Mouse (Mus musculus) hindbrain, embryonic 14.5 days (tissue): ENCODE measurements at regions not wholly inside any gene's neighbourhood (a gene's known extent, or its start where the extent isn't known, plus 50 kb on each side); places are given as distances from the start of the nearest gene placed in this dataset.

ENCODE experiments used
- ATAC-seq: fragments of 200-750 bp; cut with Nextera tagmentation; 2 replicates; pipeline ENCODE4 v1.8.0; 2017; ENCODE audit warnings: moderate number of reproducible peaks, mild to moderate bottlenecking, moderate TSS enrichment, moderate library complexity; ENCODE audit not compliant: low FRiP score
- DNase-seq: peaks from one replicate; pipeline ENCODE4 v3.0.0-alpha.2; 2015; ENCODE audit warnings: low spot score
- H3K27ac ChIP-seq: fragments of 300-500 bp; sonication (generic); 2 replicates; pipeline ENCODE4 v1.5.1; 2014; ENCODE audit warnings: mild to moderate bottlenecking, moderate library complexity
- H3K27me3 ChIP-seq: fragments of 300-500 bp; sonication (generic); 2 replicates; pipeline ENCODE4 v1.6.1; 2014; ENCODE audit warnings: mild to moderate bottlenecking, low read length, mixed read lengths; ENCODE audit not compliant: control insufficient read depth, insufficient read depth
- H3K36me3 ChIP-seq: fragments of 300-500 bp; sonication (generic); replicated peaks from 2 replicates; pipeline ENCODE4 v1.6.1; 2014; ENCODE audit not compliant: control insufficient read depth, insufficient read depth
- H3K4me1 ChIP-seq: fragments of 300-500 bp; sonication (generic); replicated peaks from 2 replicates; pipeline ENCODE4 v1.6.1; 2014; ENCODE audit warnings: antibody characterized with exemption, low read length, mixed read lengths; ENCODE audit not compliant: control insufficient read depth, insufficient read depth
- H3K4me2 ChIP-seq: fragments of 300-500 bp; sonication (generic); replicated peaks from 2 replicates; pipeline ENCODE4 v1.6.1; 2014; ENCODE audit warnings: mild to moderate bottlenecking, moderate library complexity
- H3K4me3 ChIP-seq: fragments of 300-500 bp; sonication (generic); replicated peaks from 2 replicates; pipeline ENCODE4 v1.5.1; 2014; ENCODE audit warnings: mild to moderate bottlenecking, low read length
- H3K9ac ChIP-seq: fragments of 300-500 bp; sonication (generic); 2 replicates; pipeline ENCODE4 v1.6.1; 2014
- H3K9me3 ChIP-seq: fragments of 300-500 bp; sonication (generic); 2 replicates; pipeline ENCODE4 v1.6.1; 2016; ENCODE audit warnings: low read length; ENCODE audit not compliant: control insufficient read depth
- WGBS: fragments of 180-500 bp; shearing (Covaris S2); extraction: QIAGEN DNeasy Blood & Tissue Kit; methylation state at CpG from one replicate; pipeline ENCODE4 v1.1.7; 2014; 5-methylcytosine and 5-hydroxymethylcytosine counted together

GRCm38 (mm10) chr9:120732650-120733293 lies 161.5 kb downstream of the Rpl14 start:
- no peaks in the 10 kb centered on the region for H3K36me3 ChIP-seq
- H3K9me3 ChIP-seq = peaks cover 5% of the 10 kb centered on the region; the same call in 1 of the 2 replicates
- H3K27me3 ChIP-seq = no peaks in the 10 kb centered on the region
- H3K4me2 ChIP-seq = no peak overlapping the region
- 29% methylated on average over 14 of the region's 14 CpGs for WGBS
- DNase-seq (no peak), ATAC-seq (no peak)
- no peak overlapping the region for H3K4me3 ChIP-seq
- H3K9ac ChIP-seq = no peak overlapping the region
- peaks cover 29% of the 10 kb centered on the region; the same call in 1 of the 2 replicates for H3K4me1 ChIP-seq
- H3K27ac ChIP-seq = no peak overlapping the region

- Histone ChIP-seq H3K27ac (no peak overlapping the region), H3K4me3 (no peak overlapping the region), H3K9ac (no peak overlapping the region), H3K9me3 (peaks cover 5% of the 10 kb centered on the region; the same call in 1 of the 2 replicates), H3K36me3 (no peaks in the 10 kb centered on the region), H3K4me1 (peaks cover 33% of the 10 kb centered on the region; the same call in 1 of the 2 replicates), H3K4me2 (no peak overlapping the region), H3K27me3 (no peaks in the 10 kb centered on the region)
- DNase-seq = peak; percentile 34
- 37% methylated on average over 11 of the region's 11 CpGs for WGBS
- ATAC-seq = no peak
Measured at GRCm38 (mm10) chr9:120733681-120734465, 162.6 kb downstream of the Rpl14 start.

GRCm38 (mm10) chr9:120735217-120735616 lies 164.0 kb downstream of the Rpl14 start:
- WGBS = 67% methylated on average over 7 of the region's 7 CpGs
- ATAC-seq = no peak
- no peak overlapping the region for H3K27ac ChIP-seq

GRCm38 (mm10) chr9:120737956-120738355 lies 166.7 kb downstream of the Rpl14 start:
- Histone ChIP-seq H3K36me3 (no peaks in the 10 kb centered on the region), H3K4me2 (no peak overlapping the region), H3K27ac (no peak overlapping the region), H3K4me1 (peaks cover 40% of the 10 kb centered on the region), H3K4me3 (no peak overlapping the region), H3K9me3 (no peaks in the 10 kb centered on the region), H3K9ac (no peak overlapping the region), H3K27me3 (no peaks in the 10 kb centered on the region)
- DNase-seq (no peak), ATAC-seq (no peak)
- WGBS = 52% methylated on average over 1 of the region's 1 CpGs

More at GRCm38 (mm10) chr9:120735217-120735616, 164.0 kb downstream of the Rpl14 start:
- Histone ChIP-seq H3K9me3 (no peaks in the 10 kb centered on the region), H3K9ac (no peak overlapping the region), H3K36me3 (no peaks in the 10 kb centered on the region), H3K4me3 (no peak overlapping the region), H3K4me1 (peaks cover 42% of the 10 kb centered on the region), H3K4me2 (no peak overlapping the region), H3K27me3 (no peaks in the 10 kb centered on the region)
- no peak for DNase-seq

GRCm38 (mm10) chr9:120739199-120739952 lies 168.1 kb downstream of the Rpl14 start:
- H3K9me3 ChIP-seq = no peaks in the 10 kb centered on the region
- H3K4me3 ChIP-seq = no peak overlapping the region
- H3K4me2 ChIP-seq = no peak overlapping the region
- H3K4me1 ChIP-seq = peaks cover 27% of the 10 kb centered on the region
- H3K27ac ChIP-seq = peak overlapping the region; percentile 77
- no peaks in the 10 kb centered on the region for H3K27me3 ChIP-seq
- H3K36me3 ChIP-seq = no peaks in the 10 kb centered on the region
- H3K9ac ChIP-seq = no peak overlapping the region
- ATAC-seq (peak; percentile 70; the same call in 1 of the 2 replicates), DNase-seq (peak; percentile 45)
- 47% methylated on average over 14 of the region's 14 CpGs for WGBS

GRCm38 (mm10) chr9:120739953-120740524 lies 168.8 kb downstream of the Rpl14 start:
- no peaks in the 10 kb centered on the region for H3K9me3 ChIP-seq
- WGBS = 48% methylated on average over 6 of the region's 6 CpGs
- no peak overlapping the region for H3K4me2 ChIP-seq
- DNase-seq = no peak
- H3K27me3 ChIP-seq = no peaks in the 10 kb centered on the region
- ATAC-seq = no peak; the same call in 1 of the 2 replicates
- H3K4me1 ChIP-seq = peaks cover 21% of the 10 kb centered on the region
- no peak overlapping the region for H3K4me3 ChIP-seq
- H3K36me3 ChIP-seq = no peaks in the 10 kb centered on the region
- peak overlapping the region; percentile 77 for H3K27ac ChIP-seq
- no peak overlapping the region for H3K9ac ChIP-seq

GRCm38 (mm10) chr9:120741521-120741920 lies 170.3 kb downstream of the Rpl14 start:
- Histone ChIP-seq H3K36me3 (no peaks in the 10 kb centered on the region), H3K9me3 (no peaks in the 10 kb centered on the region), H3K27ac (no peak overlapping the region), H3K9ac (no peak overlapping the region), H3K4me2 (no peak overlapping the region), H3K27me3 (no peaks in the 10 kb centered on the region), H3K4me3 (no peak overlapping the region), H3K4me1 (peaks cover 17% of the 10 kb centered on the region)
- WGBS = 85% methylated on average over 2 of the region's 2 CpGs
- ATAC-seq (no peak), DNase-seq (no peak)

- ATAC-seq = no peak
- Histone ChIP-seq H3K9ac (no peak overlapping the region), H3K27ac (no peak overlapping the region), H3K9me3 (no peaks in the 10 kb centered on the region), H3K36me3 (no peaks in the 10 kb centered on the region), H3K4me2 (no peak overlapping the region), H3K27me3 (no peaks in the 10 kb centered on the region), H3K4me1 (peaks cover 17% of the 10 kb centered on the region), H3K4me3 (no peak overlapping the region)
- WGBS = 86% methylated on average over 9 of the region's 9 CpGs
- DNase-seq = no peak
Measured at GRCm38 (mm10) chr9:120743455-120743854, 172.2 kb downstream of the Rpl14 start.

GRCm38 (mm10) chr9:120745674-120746073 lies 174.4 kb downstream of the Rpl14 start:
- 89% methylated on average over 6 of the region's 6 CpGs for WGBS
- ATAC-seq (no peak), DNase-seq (no peak)
- no peak overlapping the region for H3K4me2 ChIP-seq
- no peaks in the 10 kb centered on the region; the same call in 1 of the 2 replicates for H3K4me1 ChIP-seq
- no peak overlapping the region for H3K27ac ChIP-seq
- H3K9ac ChIP-seq = no peak overlapping the region
- no peaks in the 10 kb centered on the region for H3K9me3 ChIP-seq
- no peaks in the 10 kb centered on the region for H3K36me3 ChIP-seq
- H3K4me3 ChIP-seq = no peak overlapping the region
- H3K27me3 ChIP-seq = no peaks in the 10 kb centered on the region
